Mouse (Mus musculus) kidney, embryonic 14.5 days (tissue): ENCODE data around the gene Slc4a3. TPM values are rescaled to one million over a fixed set of nuclear protein-coding genes. Genes with fewer than 3 reads are reported as not detected.

ENCODE experiments used
- ATAC-seq: fragments of 200-750 bp; cut with Nextera tagmentation; 2 replicates; pipeline ENCODE4 v1.8.0; 2017; ENCODE audit warnings: moderate number of reproducible peaks, mild to moderate bottlenecking, moderate TSS enrichment, moderate library complexity; ENCODE audit not compliant: low FRiP score, low TSS enrichment
- H3K27ac ChIP-seq: fragments of 300-500 bp; sonication (generic); 2 replicates; pipeline ENCODE4 v1.5.1; 2014; ENCODE audit warnings: low read depth, mild to moderate bottlenecking, low read length, moderate library complexity, mixed read lengths
- H3K27me3 ChIP-seq: fragments of 300-500 bp; sonication (generic); 2 replicates; pipeline ENCODE4 v1.6.1; 2014; ENCODE audit warnings: mild to moderate bottlenecking, low read length; ENCODE audit not compliant: control insufficient read depth, insufficient read depth
- H3K36me3 ChIP-seq: fragments of 300-500 bp; sonication (generic); 2 replicates; pipeline ENCODE4 v1.6.1; 2014; ENCODE audit warnings: low read length, mixed read lengths; ENCODE audit not compliant: control insufficient read depth, insufficient read depth
- H3K4me1 ChIP-seq: fragments of 300-500 bp; sonication (generic); 2 replicates; pipeline ENCODE4 v1.6.1; 2014; ENCODE audit warnings: low read length, mixed read lengths; ENCODE audit not compliant: control insufficient read depth, insufficient read depth
- H3K4me2 ChIP-seq: fragments of 300-500 bp; sonication (generic); replicated peaks from 2 replicates; pipeline ENCODE4 v1.6.1; 2014; ENCODE audit warnings: low read depth, mild to moderate bottlenecking, low read length
- H3K4me3 ChIP-seq: fragments of 300-500 bp; sonication (generic); 2 replicates; pipeline ENCODE4 v1.5.1; 2014; ENCODE audit warnings: mild to moderate bottlenecking, low read length
- H3K9ac ChIP-seq: fragments of 300-500 bp; sonication (generic); 2 replicates; pipeline ENCODE4 v1.6.1; 2014; ENCODE audit warnings: low read depth, mild to moderate bottlenecking, low read length, moderate library complexity
- H3K9me3 ChIP-seq: fragments of 300-500 bp; sonication (generic); 2 replicates; pipeline ENCODE4 v1.6.1; 2016; ENCODE audit warnings: low read length; ENCODE audit not compliant: control insufficient read depth
- WGBS: fragments of 180-500 bp; shearing (Covaris S2); extraction: QIAGEN DNeasy Blood & Tissue Kit; methylation state at CpG from one replicate; pipeline ENCODE4 v1.1.7; 2014; 5-methylcytosine and 5-hydroxymethylcytosine counted together
- polyA plus RNA-seq: library from polyadenylated mRNA; unstranded; fragments of >200 nt; fragmentation: Nextera tagmentation; extraction: Ambion mirVana; gene quantifications from 2 replicates; pipeline ENCODE4 v1.2.1, GENCODE M21; 2014

Gene Slc4a3
- polyA plus RNA-seq, 1 experiment from 2014 or later = 18.8 TPM

DNA sequence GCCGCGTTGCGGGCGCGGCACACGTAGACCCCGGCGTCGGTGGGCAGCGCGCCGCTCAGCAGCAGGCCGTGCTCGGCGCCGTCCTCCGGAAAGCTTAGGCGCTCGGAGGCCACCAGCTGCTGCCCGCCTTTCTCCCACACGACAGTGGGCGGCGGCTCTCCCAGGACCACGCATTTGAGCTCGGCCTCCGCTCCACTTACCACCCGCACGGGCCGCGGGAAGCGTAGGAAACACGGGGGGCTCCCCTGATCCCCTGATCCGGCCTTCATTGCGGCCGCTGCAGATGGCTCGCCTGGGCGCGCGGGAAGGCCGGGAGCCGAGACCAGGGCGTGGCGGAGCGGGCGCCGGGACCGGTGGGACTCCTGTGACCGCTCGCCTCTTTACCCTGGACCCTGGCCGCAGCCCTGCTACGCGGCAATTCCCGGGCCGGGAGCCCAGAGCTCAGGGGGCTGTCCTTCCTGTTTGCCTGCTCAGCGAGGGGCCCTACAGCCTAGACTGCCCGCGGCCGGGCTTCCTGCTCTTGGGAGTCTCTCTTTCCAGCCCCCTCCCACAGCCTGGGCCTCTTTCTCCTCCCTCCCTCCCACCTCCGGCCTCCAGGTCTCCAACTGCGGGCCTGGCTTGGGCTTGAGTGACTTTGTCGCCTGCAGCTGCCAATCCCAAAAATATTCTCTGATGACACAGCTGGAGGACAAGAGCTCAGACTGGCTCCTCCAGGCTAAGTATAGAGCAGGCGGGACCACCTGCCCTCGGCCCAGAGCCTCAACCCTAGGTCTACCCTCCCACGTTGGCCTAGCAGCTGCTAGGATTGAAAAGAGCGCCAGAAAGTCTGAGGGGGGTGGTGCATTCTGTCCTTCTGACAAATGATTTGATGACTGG is 39.9 kb upstream of the Slc4a3 start, which contains the start of gene Obsl1:
Gene Obsl1, minus strand, starts transcription at position 497 of the 876 bp plus-strand sequence.
- peaks cover 45% of the 10 kb centered on the region for H3K4me1 ChIP-seq
- no peaks in the 10 kb centered on the region for H3K9me3 ChIP-seq
- peak within 1 kb of the TSS; percentile 99 for H3K9ac ChIP-seq
- H3K4me3 ChIP-seq = peak within 1 kb of the TSS; percentile 91
- peak within 1 kb of the TSS; percentile 75 for H3K4me2 ChIP-seq
- WGBS = 1% methylated on average over 63 of the region's 65 CpGs
- H3K36me3 ChIP-seq = peaks cover 24% of the 10 kb centered on the region
- H3K27ac ChIP-seq = peak within 1 kb of the TSS; percentile 100
- peak; percentile 93 for ATAC-seq
- no peaks in the 10 kb centered on the region for H3K27me3 ChIP-seq

GRCm38 (mm10) chr1:75507006-75507405 is 39.1 kb upstream of the Slc4a3 start, which contains the start of gene Inha:
Gene Inha (plus strand): TSS chr1:75507077.
- peak within 1 kb of the TSS; percentile 100 for H3K27ac ChIP-seq
- no peaks in the 10 kb centered on the region for H3K9me3 ChIP-seq
- H3K9ac ChIP-seq = peak within 1 kb of the TSS; percentile 99
- 56% methylated on average over 10 of the region's 10 CpGs for WGBS
- H3K4me2 ChIP-seq = peak within 1 kb of the TSS; percentile 75
- peak within 1 kb of the TSS; percentile 91 for H3K4me3 ChIP-seq
- H3K27me3 ChIP-seq = no peaks in the 10 kb centered on the region
- H3K36me3 ChIP-seq = peaks cover 16% of the 10 kb centered on the region
- no peak for ATAC-seq
- H3K4me1 ChIP-seq = peaks cover 53% of the 10 kb centered on the region

DNA sequence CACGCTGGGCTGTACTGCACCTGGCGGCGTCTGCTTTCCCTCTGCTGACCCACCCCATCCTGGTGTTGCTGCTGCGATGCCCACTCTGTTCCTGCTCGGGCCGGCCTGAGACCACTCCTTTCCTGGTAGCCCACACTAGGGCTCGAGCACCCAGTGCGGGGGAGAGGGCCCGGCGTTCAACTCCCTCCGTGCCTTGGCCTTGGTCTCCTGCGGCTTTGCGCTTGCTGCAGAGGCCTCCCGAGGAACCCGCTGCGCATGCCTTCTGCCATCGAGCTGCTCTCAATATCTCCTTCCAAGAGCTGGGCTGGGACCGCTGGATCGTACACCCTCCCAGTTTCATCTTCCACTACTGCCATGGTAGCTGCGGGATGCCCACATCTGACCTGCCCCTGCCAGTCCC is 36.5 kb upstream of the Slc4a3 start:
- WGBS = 63% methylated on average over 20 of the region's 20 CpGs
- H3K27me3 ChIP-seq = no peaks in the 10 kb centered on the region
- no peak overlapping the region for H3K4me2 ChIP-seq
- no peak overlapping the region for H3K9ac ChIP-seq
- no peaks in the 10 kb centered on the region for H3K36me3 ChIP-seq
- H3K4me1 ChIP-seq = peaks cover 40% of the 10 kb centered on the region
- no peaks in the 10 kb centered on the region for H3K9me3 ChIP-seq
- no peak for ATAC-seq
- no peak overlapping the region for H3K4me3 ChIP-seq
- no peak overlapping the region; the same call in 1 of the 2 replicates for H3K27ac ChIP-seq

- WGBS = 74% methylated on average over 5 of the region's 5 CpGs
- ATAC-seq = no peak
- no peak overlapping the region for H3K4me2 ChIP-seq
- no peaks in the 10 kb centered on the region for H3K36me3 ChIP-seq
- H3K9me3 ChIP-seq = no peaks in the 10 kb centered on the region
- H3K9ac ChIP-seq = no peak overlapping the region
- peaks cover 36% of the 10 kb centered on the region for H3K4me1 ChIP-seq
- no peak overlapping the region; the same call in 1 of the 2 replicates for H3K27ac ChIP-seq
- H3K27me3 ChIP-seq = no peaks in the 10 kb centered on the region
- no peak overlapping the region for H3K4me3 ChIP-seq
Measured at GRCm38 (mm10) chr1:75510154-75510553, 35.9 kb upstream of the Slc4a3 start.

DNA sequence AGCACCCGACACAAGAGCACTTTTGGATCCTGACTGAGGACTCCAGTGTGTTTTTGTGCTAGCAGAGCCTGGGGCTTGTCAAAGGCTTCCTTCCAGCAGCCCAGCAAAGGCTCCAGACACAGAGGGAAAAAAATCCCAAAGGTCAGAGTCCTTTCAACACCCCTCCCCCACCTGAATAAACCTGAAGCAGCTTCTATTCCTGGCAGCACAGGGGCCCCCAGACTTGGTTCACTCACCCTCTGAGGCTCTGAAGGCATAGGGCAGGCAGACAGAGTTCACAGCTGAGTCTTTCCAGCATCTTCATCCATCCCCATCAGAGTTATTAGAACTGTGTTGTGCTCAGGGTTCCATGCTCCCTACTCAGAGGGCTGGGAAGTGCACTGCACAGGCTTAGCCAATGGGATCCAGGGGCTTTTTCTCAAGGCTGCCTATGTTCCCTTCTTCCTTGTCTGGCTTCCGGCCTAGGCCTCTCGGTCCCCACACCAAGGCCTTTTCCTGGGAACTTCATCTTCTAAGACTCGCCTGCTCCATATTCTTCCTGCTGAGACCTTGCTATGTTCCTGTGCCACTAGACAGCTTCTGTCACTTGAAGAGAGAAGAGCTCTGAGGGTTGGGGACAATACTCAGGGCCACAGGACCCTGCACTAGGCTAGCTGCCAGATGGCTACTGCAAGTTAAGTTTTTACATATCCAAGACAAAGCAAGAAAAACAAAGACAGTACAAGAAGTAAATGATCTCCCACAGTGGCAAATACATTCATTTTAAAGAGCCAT is 34.4 kb upstream of the Slc4a3 start:
- Histone ChIP-seq H3K9ac (no peak overlapping the region), H3K27ac (peak overlapping the region; percentile 27; the same call in 1 of the 2 replicates), H3K9me3 (no peaks in the 10 kb centered on the region), H3K4me2 (no peak overlapping the region), H3K36me3 (no peaks in the 10 kb centered on the region), H3K4me1 (peaks cover 33% of the 10 kb centered on the region), H3K27me3 (no peaks in the 10 kb centered on the region), H3K4me3 (no peak overlapping the region)
- WGBS = 60% methylated on average over 4 of the region's 4 CpGs
- no peak for ATAC-seq

- Histone ChIP-seq H3K9ac (no peak overlapping the region), H3K36me3 (no peaks in the 10 kb centered on the region), H3K4me1 (peaks cover 24% of the 10 kb centered on the region), H3K9me3 (no peaks in the 10 kb centered on the region), H3K27me3 (no peaks in the 10 kb centered on the region), H3K4me2 (no peak overlapping the region), H3K4me3 (no peak overlapping the region), H3K27ac (no peak overlapping the region)
- 93% methylated on average over 3 of the region's 3 CpGs for WGBS
- no peak for ATAC-seq
Measured at GRCm38 (mm10) chr1:75512550-75512949, 33.5 kb upstream of the Slc4a3 start.

DNA sequence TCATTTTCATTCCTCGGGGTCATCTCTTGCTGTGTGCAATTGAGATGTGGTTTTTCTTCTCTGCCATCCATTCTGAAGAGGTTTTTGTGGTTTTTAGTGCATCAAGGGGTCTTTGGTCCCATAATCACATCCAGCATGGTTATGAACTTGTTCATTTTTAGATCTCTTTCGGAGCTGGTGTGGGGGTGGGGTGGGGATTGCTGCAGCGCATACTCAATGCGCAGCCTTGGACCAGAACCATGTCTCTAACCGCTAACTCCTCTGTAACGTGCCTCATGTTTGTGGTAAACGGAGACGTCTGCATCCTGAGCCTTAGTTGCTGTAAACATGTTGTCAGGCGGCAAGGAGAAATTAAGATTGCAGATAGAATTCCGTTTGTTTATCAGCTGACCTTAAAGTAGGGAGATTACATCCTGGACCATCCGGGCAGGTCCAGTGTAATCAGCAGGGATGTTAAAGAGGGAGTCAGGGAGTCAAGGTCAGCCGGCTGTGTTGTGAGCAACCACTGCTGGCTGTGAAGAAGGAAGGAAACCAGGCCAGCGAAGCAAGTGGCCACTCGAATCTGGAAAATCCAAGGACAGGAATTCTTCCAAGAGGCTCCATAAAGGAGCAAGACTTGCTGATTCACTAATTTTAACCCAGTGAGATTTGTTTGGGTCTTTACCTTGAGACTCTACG is 29.2 kb upstream of the Slc4a3 start:
- Histone ChIP-seq H3K9me3 (no peaks in the 10 kb centered on the region), H3K9ac (no peak overlapping the region), H3K4me1 (peaks cover 9% of the 10 kb centered on the region), H3K4me2 (no peak overlapping the region), H3K27me3 (no peaks in the 10 kb centered on the region), H3K4me3 (no peak overlapping the region), H3K27ac (no peak overlapping the region), H3K36me3 (no peaks in the 10 kb centered on the region)
- ATAC-seq = no peak
- WGBS = 78% methylated on average over 15 of the region's 15 CpGs

DNA sequence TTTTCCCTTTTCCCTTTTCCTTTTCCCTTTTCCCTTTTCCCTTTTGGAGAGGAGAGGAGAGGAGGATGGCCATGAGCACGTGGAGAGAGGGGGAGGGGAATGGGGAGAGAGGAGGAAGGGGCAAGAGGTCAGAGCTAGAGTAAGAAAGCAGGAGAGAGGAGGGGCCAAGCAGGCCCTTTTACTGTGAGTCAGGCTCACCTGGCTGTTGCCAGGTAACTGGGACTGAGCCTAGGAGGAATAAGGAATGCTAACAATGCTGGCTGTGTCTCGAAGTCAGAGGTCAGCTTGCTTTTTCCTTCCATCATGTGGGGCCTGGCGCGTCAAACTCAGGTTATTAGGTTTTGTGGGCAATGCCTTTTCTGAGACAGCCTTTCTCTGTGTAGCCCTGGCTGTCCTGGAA is 28.1 kb upstream of the Slc4a3 start:
- Histone ChIP-seq H3K4me2 (no peak overlapping the region), H3K4me1 (peaks cover 10% of the 10 kb centered on the region; the same call in 1 of the 2 replicates), H3K9ac (no peak overlapping the region), H3K9me3 (no peaks in the 10 kb centered on the region), H3K27me3 (no peaks in the 10 kb centered on the region), H3K36me3 (no peaks in the 10 kb centered on the region), H3K27ac (peak overlapping the region; percentile 62; the same call in 1 of the 2 replicates), H3K4me3 (no peak overlapping the region)
- WGBS = 53% methylated on average over 4 of the region's 4 CpGs
- ATAC-seq = no peak
